Mouse (Mus musculus): Measurements from ENCODE around the gene Gm21992.
A peak's percentile ranks its signal among the peaks of the same experiment; 100 is the strongest.

The Gm21992 gene

DNA sequence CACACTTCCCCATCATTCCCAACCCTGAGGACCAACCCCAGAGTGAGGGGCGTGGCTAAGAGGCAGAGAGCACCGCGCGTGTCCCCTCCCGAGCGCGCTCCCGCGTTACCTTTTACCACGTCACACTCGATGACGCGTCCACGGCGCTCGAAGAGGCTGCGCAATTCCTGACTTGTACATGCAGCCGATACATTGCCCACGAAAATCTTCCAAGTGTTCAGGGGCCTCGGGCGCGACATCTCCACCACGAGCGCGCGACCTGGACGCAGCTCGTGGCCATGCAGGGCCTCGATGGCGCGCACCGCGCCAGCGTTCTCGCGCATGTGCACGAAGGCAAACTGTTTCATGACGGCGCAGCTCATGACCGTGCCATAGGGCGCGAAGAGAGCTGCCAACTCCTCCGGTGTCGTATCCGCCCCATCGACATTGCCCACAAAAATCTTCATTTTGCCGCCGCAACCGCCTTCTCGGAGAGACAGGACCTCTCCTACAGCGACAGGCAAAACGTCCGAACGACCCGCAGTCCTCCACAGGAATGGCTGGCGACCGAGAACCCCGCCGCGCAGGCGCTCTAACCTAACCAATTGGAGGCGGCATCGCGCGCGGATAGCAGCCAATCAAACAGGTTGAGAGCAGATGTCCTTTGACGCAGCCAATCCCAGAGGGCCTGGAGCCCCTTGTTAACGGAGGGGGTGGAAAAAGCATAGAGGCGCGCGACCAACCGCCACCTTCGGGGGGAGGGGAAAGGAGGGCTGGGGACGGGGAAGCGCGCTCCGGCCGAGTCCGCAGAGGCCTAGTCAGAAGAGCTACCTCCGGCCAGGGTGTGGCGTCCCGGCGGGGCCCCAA, at the start of gene Gm21992, which contains the start of gene Rbm14:
Gm21992 (minus strand) TSS at position 550 of the 846 bp plus-strand sequence.
Rbm14 (minus strand) TSS at position 572 of the 846 bp plus-strand sequence.
- Histone ChIP-seq H3K4me1 (replicated peaks; ENCODE audit: low read depth, low read length) (peaks cover 33% of the 10 kb centered on the region), H3K9me3 (ENCODE audit: low read length) (no peaks in the 10 kb centered on the region), H3K27me3 (ENCODE audit: insufficient read depth, low read length) (no peaks in the 10 kb centered on the region), H3K36me3 (ENCODE audit: insufficient read depth, low read length) (peaks cover 33% of the 10 kb centered on the region), H3K4me3 (replicated peaks; ENCODE audit: low read length) (peak within 1 kb of the TSS; percentile 99)
- TF ChIP-seq CTCF (conservative IDR thresholded peaks at IDR 0.05; ENCODE audit: low read length) (no peak), NANOG (IDR thresholded peaks at IDR 0.05; ENCODE audit: borderline replicate concordance, low read length) (no peak), POU5F1 (IDR thresholded peaks at IDR 0.05; ENCODE audit: borderline replicate concordance, low read length) (no peak)

DNA sequence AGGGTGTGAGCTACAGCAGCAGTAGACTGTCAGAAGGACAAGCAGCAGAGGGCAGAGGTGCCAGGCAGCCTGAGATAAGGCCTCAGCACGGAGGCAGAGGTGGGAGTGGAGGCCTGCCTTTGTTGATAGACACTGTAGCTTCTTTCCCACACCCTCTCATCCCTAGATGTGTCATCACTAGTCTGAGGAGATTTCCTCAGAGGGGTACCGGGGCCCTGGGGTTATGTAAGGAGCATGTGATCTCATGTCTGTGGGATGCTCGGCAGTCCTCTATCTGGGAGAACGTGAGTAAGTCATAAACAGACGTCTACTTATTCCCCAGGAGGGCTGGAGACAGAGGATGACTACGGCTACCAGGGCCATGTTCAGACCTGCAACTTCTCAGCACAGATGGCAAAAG, 47.7 kb upstream of the Gm21992 start:
- Histone ChIP-seq H3K4me1 (replicated peaks; ENCODE audit: low read depth, low read length) (peaks cover 32% of the 10 kb centered on the region), H3K36me3 (ENCODE audit: insufficient read depth, low read length) (peaks cover 78% of the 10 kb centered on the region), H3K4me3 (replicated peaks; ENCODE audit: low read length) (no peak overlapping the region), H3K9me3 (ENCODE audit: low read length) (no peaks in the 10 kb centered on the region), H3K27me3 (ENCODE audit: insufficient read depth, low read length) (peaks cover 20% of the 10 kb centered on the region)
- TF ChIP-seq CTCF (conservative IDR thresholded peaks at IDR 0.05; ENCODE audit: low read length) (no peak), POU5F1 (IDR thresholded peaks at IDR 0.05; ENCODE audit: borderline replicate concordance, low read length) (no peak), NANOG (IDR thresholded peaks at IDR 0.05; ENCODE audit: borderline replicate concordance, low read length) (no peak)

DNA sequence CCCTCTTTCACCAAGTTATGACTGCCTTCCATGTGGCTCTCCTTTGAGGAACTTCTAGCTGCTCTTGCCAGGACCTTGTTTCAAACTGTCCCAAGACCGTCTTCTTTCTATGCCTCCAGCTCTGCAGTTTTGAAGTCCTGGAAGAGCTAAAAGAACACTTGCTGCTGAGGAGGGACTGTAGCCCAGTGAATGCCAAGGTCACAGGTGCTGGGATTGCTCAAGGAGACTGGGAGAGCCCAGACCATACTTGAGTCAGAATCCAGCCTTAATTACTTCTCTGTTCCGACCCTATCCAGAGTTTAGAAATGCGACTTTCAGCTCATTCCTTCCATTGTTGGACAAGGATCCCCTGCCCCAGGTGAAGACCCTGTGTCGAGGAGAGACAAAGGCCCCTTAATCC, 44.5 kb upstream of the Gm21992 start:
- H3K4me3 ChIP-seq (replicated peaks; ENCODE audit: low read length) = peak overlapping the region; percentile 83; the same call in 1 of the 2 replicates
- no peak for TF ChIP-seq POU5F1 (IDR thresholded peaks at IDR 0.05; ENCODE audit: borderline replicate concordance, low read length)
- TF ChIP-seq NANOG (IDR thresholded peaks at IDR 0.05; ENCODE audit: borderline replicate concordance, low read length) = no peak
- TF ChIP-seq CTCF (conservative IDR thresholded peaks at IDR 0.05; ENCODE audit: low read length) = no peak
- peaks cover 48% of the 10 kb centered on the region for H3K36me3 ChIP-seq (ENCODE audit: insufficient read depth, low read length)
- peaks cover 20% of the 10 kb centered on the region for H3K27me3 ChIP-seq (ENCODE audit: insufficient read depth, low read length)
- peaks cover 46% of the 10 kb centered on the region for H3K4me1 ChIP-seq (replicated peaks; ENCODE audit: low read depth, low read length)
- H3K9me3 ChIP-seq (ENCODE audit: low read length) = no peaks in the 10 kb centered on the region

DNA sequence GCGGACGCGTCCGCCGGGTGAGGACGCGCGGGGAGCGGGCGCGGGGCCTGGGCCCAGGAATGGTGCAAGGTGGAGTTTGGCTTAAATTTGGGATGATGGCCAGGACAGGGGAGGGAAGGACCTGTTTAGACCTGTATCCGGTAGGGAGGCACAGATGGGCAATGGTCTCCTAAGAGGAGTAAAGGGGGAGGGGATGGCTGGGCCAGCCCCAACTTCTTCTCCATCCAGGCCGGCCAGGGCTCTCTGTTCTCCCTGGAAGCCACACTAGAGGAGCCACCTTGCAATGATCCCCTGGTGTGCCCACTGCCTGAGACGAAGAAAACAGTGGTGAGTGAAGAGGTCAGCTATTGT, 44.0 kb upstream of the Gm21992 start:
- Histone ChIP-seq H3K4me3 (replicated peaks; ENCODE audit: low read length) (peak overlapping the region; percentile 83), H3K27me3 (ENCODE audit: insufficient read depth, low read length) (peaks cover 20% of the 10 kb centered on the region), H3K4me1 (replicated peaks; ENCODE audit: low read depth, low read length) (peaks cover 51% of the 10 kb centered on the region), H3K36me3 (ENCODE audit: insufficient read depth, low read length) (peaks cover 43% of the 10 kb centered on the region), H3K9me3 (ENCODE audit: low read length) (no peaks in the 10 kb centered on the region)
- no peak for TF ChIP-seq CTCF (conservative IDR thresholded peaks at IDR 0.05; ENCODE audit: low read length)

DNA sequence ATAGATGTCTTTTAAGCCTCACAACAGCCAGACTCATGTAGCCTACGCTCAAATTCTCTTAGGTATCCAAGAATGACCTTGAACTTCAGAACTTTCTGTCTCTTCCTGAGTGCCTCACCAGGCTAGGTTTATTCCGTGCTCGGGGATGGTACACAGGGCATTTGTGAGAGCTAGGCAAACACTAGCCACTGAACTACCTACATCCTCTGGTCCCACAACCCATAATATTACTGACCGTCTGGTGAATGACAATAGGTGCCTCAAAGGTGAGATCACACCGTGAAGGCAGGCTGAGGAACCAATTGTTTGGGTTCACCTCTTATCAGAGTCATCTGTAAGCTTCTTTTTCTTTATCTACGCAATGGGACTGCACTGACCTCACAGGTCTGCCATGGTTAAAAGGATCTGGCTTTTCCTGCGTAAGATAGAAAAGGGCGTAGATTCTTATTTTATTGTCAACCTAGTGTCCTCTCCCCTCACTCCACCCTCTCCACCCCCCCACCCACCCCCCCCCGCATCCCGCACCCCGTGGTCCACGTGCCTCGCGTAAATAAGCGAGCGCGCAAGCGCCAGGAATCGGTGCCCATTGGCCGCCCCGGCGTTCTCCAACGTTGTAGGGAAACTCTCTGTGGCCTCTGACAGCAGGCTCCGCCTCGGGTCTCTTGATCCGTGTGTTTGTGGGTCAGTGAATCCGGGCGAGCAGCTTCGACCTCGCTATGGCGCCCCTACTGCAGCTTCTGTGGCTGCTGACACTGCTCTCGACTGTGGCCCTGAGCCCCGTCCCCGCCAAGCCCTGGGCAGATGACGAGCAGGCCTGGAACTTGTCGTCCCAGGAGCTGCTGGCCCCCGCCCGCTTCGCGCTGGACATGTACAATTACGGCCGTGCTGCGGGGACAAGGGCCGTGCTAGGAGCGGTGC, 43.4 kb upstream of the Gm21992 start, which contains the start of gene Ctsf:
Ctsf (plus strand) TSS at position 579 of the 918 bp plus-strand sequence.
- TF ChIP-seq POU5F1 (IDR thresholded peaks at IDR 0.05; ENCODE audit: borderline replicate concordance, low read length) = no peak
- no peak for TF ChIP-seq NANOG (IDR thresholded peaks at IDR 0.05; ENCODE audit: borderline replicate concordance, low read length)
- no peak for TF ChIP-seq CTCF (conservative IDR thresholded peaks at IDR 0.05; ENCODE audit: low read length)
- H3K4me1 ChIP-seq (replicated peaks; ENCODE audit: low read depth, low read length) = peaks cover 57% of the 10 kb centered on the region
- H3K9me3 ChIP-seq (ENCODE audit: low read length) = no peaks in the 10 kb centered on the region
- H3K27me3 ChIP-seq (ENCODE audit: insufficient read depth, low read length) = peaks cover 20% of the 10 kb centered on the region
- H3K4me3 ChIP-seq (replicated peaks; ENCODE audit: low read length) = peak within 1 kb of the TSS; percentile 83
- peaks cover 37% of the 10 kb centered on the region for H3K36me3 ChIP-seq (ENCODE audit: insufficient read depth, low read length)

DNA sequence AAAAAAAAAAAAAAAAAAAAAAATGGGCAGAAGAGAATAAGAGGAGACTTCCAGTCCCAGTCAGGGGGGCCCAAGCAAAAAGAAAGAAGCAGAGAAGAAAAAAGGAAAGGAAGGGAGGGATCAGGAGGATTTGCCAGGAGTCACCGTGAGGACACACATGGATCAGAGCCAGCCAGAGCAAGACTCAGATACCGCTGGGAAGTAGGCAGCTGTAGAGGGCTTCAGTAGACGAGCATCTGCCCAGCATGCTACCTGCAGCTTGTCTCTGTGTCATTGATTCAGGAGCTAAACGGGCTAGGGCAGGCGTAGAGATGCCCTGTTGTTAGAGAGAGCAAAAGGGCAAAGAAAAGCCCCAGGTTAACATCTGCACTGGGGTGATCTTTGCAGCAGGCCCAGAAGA, 38.9 kb upstream of the Gm21992 start:
- TF ChIP-seq POU5F1 (IDR thresholded peaks at IDR 0.05; ENCODE audit: borderline replicate concordance, low read length) = no peak
- TF ChIP-seq NANOG (IDR thresholded peaks at IDR 0.05; ENCODE audit: borderline replicate concordance, low read length) = no peak
- TF ChIP-seq CTCF (conservative IDR thresholded peaks at IDR 0.05; ENCODE audit: low read length) = no peak
- Histone ChIP-seq H3K9me3 (ENCODE audit: low read length) (no peaks in the 10 kb centered on the region), H3K27me3 (ENCODE audit: insufficient read depth, low read length) (peaks cover 3% of the 10 kb centered on the region), H3K4me3 (replicated peaks; ENCODE audit: low read length) (peak overlapping the region; percentile 8), H3K36me3 (ENCODE audit: insufficient read depth, low read length) (no peaks in the 10 kb centered on the region), H3K4me1 (replicated peaks; ENCODE audit: low read depth, low read length) (peaks cover 70% of the 10 kb centered on the region)

DNA sequence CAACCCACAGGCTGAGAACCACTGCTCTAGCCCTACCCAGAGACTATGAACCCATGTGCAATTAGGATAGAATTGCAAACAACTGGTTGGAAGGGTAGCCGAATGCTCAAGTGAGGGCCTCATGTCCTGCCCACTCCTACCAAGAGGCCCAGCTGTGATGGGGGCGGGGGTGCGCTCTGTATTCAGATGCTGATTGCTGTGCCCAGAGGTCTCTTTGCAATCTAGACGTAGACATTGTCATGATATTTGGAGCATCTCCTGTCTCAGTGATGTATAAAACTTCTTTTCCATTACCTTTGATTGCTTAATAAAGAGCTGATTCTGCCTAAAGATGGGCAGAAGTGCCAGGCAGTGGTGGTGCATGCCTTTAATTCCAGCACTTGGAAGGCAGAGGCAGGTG, 38.4 kb upstream of the Gm21992 start:
- Histone ChIP-seq H3K4me3 (replicated peaks; ENCODE audit: low read length) (0 out of 2 replicates have a peak overlapping the region, but pooled peaks have one; percentile 1), H3K36me3 (ENCODE audit: insufficient read depth, low read length) (no peaks in the 10 kb centered on the region), H3K27me3 (ENCODE audit: insufficient read depth, low read length) (no peaks in the 10 kb centered on the region), H3K4me1 (replicated peaks; ENCODE audit: low read depth, low read length) (peaks cover 70% of the 10 kb centered on the region), H3K9me3 (ENCODE audit: low read length) (no peaks in the 10 kb centered on the region)
- TF ChIP-seq CTCF (conservative IDR thresholded peaks at IDR 0.05; ENCODE audit: low read length) (no peak), NANOG (IDR thresholded peaks at IDR 0.05; ENCODE audit: borderline replicate concordance, low read length) (peak; percentile 71), POU5F1 (IDR thresholded peaks at IDR 0.05; ENCODE audit: borderline replicate concordance, low read length) (peak; percentile 51; the same call in 1 of the 2 replicates)

DNA sequence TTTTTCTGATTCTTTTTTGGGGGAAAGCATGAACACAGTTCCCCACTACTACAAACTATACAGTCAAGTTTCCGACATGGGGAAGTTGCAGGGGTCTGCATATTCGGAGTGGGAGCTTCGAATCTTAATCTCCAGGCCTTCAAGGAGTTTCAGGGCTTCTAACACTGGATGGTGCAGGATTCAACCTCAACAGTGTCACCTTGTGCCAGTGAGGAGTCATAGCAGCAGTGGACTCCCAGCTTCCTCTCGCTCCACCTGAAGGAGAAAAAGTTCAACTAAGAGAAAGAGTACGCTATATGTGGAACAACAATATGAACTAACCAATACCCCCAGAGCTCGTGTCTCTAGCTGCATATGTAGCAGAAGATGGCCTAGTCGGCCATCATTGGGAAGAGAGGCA, 36.1 kb upstream of the Gm21992 start:
- H3K27me3 ChIP-seq (ENCODE audit: insufficient read depth, low read length) = no peaks in the 10 kb centered on the region
- H3K4me3 ChIP-seq (replicated peaks; ENCODE audit: low read length) = no peak overlapping the region
- H3K36me3 ChIP-seq (ENCODE audit: insufficient read depth, low read length) = no peaks in the 10 kb centered on the region
- TF ChIP-seq CTCF (conservative IDR thresholded peaks at IDR 0.05; ENCODE audit: low read length) = peak; percentile 52
- TF ChIP-seq POU5F1 (IDR thresholded peaks at IDR 0.05; ENCODE audit: borderline replicate concordance, low read length) = no peak
- no peaks in the 10 kb centered on the region for H3K9me3 ChIP-seq (ENCODE audit: low read length)
- peaks cover 53% of the 10 kb centered on the region for H3K4me1 ChIP-seq (replicated peaks; ENCODE audit: low read depth, low read length)
